Mouse (Mus musculus) C2C12 (cell line): ENCODE measurements around the gene Aox3. TPM values are rescaled to one million over a fixed set of nuclear protein-coding genes. Genes with fewer than 3 reads are reported as not detected.

ENCODE experiments used
- H3K27me3 ChIP-seq: one replicate; pipeline ENCODE4 v1.6.1; 2011; ENCODE audit not compliant: control insufficient read depth, insufficient read depth, insufficient read length
- H3K36me3 ChIP-seq: one replicate; pipeline ENCODE4 v1.6.1; 2011; ENCODE audit not compliant: control insufficient read depth, insufficient read depth
- H3K4me3 ChIP-seq: one replicate; pipeline ENCODE4 v1.5.1; 2011; ENCODE audit warnings: mild to moderate bottlenecking, control low read depth; ENCODE audit not compliant: poor library complexity, insufficient read depth, severe bottlenecking
- H3K79me2 ChIP-seq: one replicate; pipeline ENCODE4 v1.6.1; 2011; ENCODE audit not compliant: control insufficient read depth, insufficient read depth
- H3K79me3 ChIP-seq: one replicate; pipeline ENCODE4 v1.6.1; 2011; ENCODE audit warnings: low read depth, control low read depth
- H3ac ChIP-seq: one replicate; pipeline ENCODE3; 2011; ENCODE audit warnings: low read depth; ENCODE audit not compliant: control insufficient read depth, insufficient read length
- CEBPB ChIP-seq: IDR thresholded peaks from one replicate; pipeline ENCODE4 v1.6.1; 2011; ENCODE audit warnings: low read depth, mild to moderate bottlenecking, control low read depth, moderate library complexity
- CTCF ChIP-seq: IDR thresholded peaks from one replicate; pipeline ENCODE4 v1.5.1; 2011; ENCODE audit not compliant: control insufficient read depth, insufficient read depth, insufficient read length
- FOSL1 ChIP-seq: IDR thresholded peaks from one replicate; pipeline ENCODE4 v1.8.0; 2011; ENCODE audit warnings: mild to moderate bottlenecking, low read length; ENCODE audit not compliant: poor library complexity, insufficient read depth, severe bottlenecking
- MAX ChIP-seq: IDR thresholded peaks from one replicate; pipeline ENCODE4 v1.6.1; 2011; ENCODE audit warnings: mild to moderate bottlenecking, control low read depth
- MYOD1 ChIP-seq: IDR thresholded peaks from one replicate; pipeline ENCODE4 v1.6.1; 2011; ENCODE audit warnings: low read depth; ENCODE audit not compliant: control insufficient read depth, insufficient read length
- MYOG ChIP-seq: IDR thresholded peaks from one replicate; pipeline ENCODE4 v1.6.1; 2011; ENCODE audit not compliant: control insufficient read depth, insufficient read length; ENCODE audit errors: extremely low read depth
- USF1 ChIP-seq: IDR thresholded peaks from one replicate; pipeline ENCODE4 v1.6.1; 2011; ENCODE audit warnings: low read depth, mild to moderate bottlenecking, control low read depth, moderate library complexity
- polyA plus RNA-seq: library from polyadenylated mRNA; unstranded; fragments of >200 nt; fragmentation: generic; extraction: Trizol; gene quantifications from one replicate; pipeline ENCODE4 v1.2.1, GENCODE M21; 2012; ENCODE audit warnings: missing spikeins

Aox3 gene
- polyA plus RNA-seq, 1 experiment = 0.01 TPM

- H3K4me3 ChIP-seq = no peak overlapping the region
These were observed 15.6 kb upstream of the Aox3 start for GRCm38 (mm10) chr1:58097338-58097737.

GRCm38 (mm10) chr1:58099119-58099518, 13.8 kb upstream of the Aox3 start:
- Histone ChIP-seq H3K79me2 (no peaks in the 10 kb centered on the region), H3K36me3 (no peaks in the 10 kb centered on the region), H3K27me3 (no peaks in the 10 kb centered on the region), H3ac (no peak overlapping the region), H3K79me3 (no peaks in the 10 kb centered on the region), H3K4me3 (no peak overlapping the region)
- TF ChIP-seq FOSL1 = no peak
- no peak for TF ChIP-seq MYOG
- no peak for TF ChIP-seq MYOD1
- TF ChIP-seq USF1 = no peak
- no peak for TF ChIP-seq CEBPB
- no peak for TF ChIP-seq MAX
- no peak for TF ChIP-seq CTCF

More at GRCm38 (mm10) chr1:58097338-58097737, 15.6 kb upstream of the Aox3 start:
- TF ChIP-seq USF1 (no peak), CTCF (no peak), MYOD1 (no peak)
- no peaks in the 10 kb centered on the region for H3K79me2 ChIP-seq
- H3ac ChIP-seq = no peak overlapping the region
- H3K27me3 ChIP-seq = no peaks in the 10 kb centered on the region
- H3K79me3 ChIP-seq = no peaks in the 10 kb centered on the region
- H3K36me3 ChIP-seq = no peaks in the 10 kb centered on the region

- Histone ChIP-seq H3ac (no peak overlapping the region), H3K79me2 (no peaks in the 10 kb centered on the region), H3K36me3 (no peaks in the 10 kb centered on the region), H3K79me3 (no peaks in the 10 kb centered on the region), H3K27me3 (no peaks in the 10 kb centered on the region), H3K4me3 (no peak overlapping the region)
- peak; percentile 12 for TF ChIP-seq CEBPB
- TF ChIP-seq MYOG = no peak
These were observed 11.3 kb upstream of the Aox3 start for GRCm38 (mm10) chr1:58101531-58102146.

- Histone ChIP-seq H3ac (no peak overlapping the region), H3K36me3 (no peaks in the 10 kb centered on the region), H3K79me2 (no peaks in the 10 kb centered on the region), H3K4me3 (no peak overlapping the region), H3K27me3 (no peaks in the 10 kb centered on the region), H3K79me3 (no peaks in the 10 kb centered on the region)
- TF ChIP-seq MAX = no peak
- no peak for TF ChIP-seq MYOG
- TF ChIP-seq USF1 = no peak
- TF ChIP-seq CEBPB = no peak
- no peak for TF ChIP-seq FOSL1
- TF ChIP-seq CTCF = no peak
- no peak for TF ChIP-seq MYOD1
These were observed 10.4 kb upstream of the Aox3 start for GRCm38 (mm10) chr1:58102494-58102893.

- Histone ChIP-seq H3K36me3 (no peaks in the 10 kb centered on the region), H3K4me3 (no peak overlapping the region), H3K79me3 (no peaks in the 10 kb centered on the region), H3K27me3 (no peaks in the 10 kb centered on the region), H3K79me2 (no peaks in the 10 kb centered on the region), H3ac (no peak overlapping the region)
- no peak for TF ChIP-seq MYOG
- TF ChIP-seq CEBPB = no peak
- no peak for TF ChIP-seq CTCF
- peak; percentile 66 for TF ChIP-seq USF1
These were observed 7.2 kb upstream of the Aox3 start for GRCm38 (mm10) chr1:58105685-58106084.

- no peak overlapping the region for H3ac ChIP-seq
- no peaks in the 10 kb centered on the region for H3K27me3 ChIP-seq
- H3K4me3 ChIP-seq = no peak overlapping the region
These were observed 5.9 kb upstream of the Aox3 start for GRCm38 (mm10) chr1:58107066-58107465.

GRCm38 (mm10) chr1:58110241-58110640, 2.7 kb upstream of the Aox3 start:
- Histone ChIP-seq H3K4me3 (no peak overlapping the region), H3K36me3 (no peaks in the 10 kb centered on the region), H3ac (no peak overlapping the region), H3K79me3 (no peaks in the 10 kb centered on the region), H3K27me3 (no peaks in the 10 kb centered on the region), H3K79me2 (no peaks in the 10 kb centered on the region)
- no peak for TF ChIP-seq CEBPB
- no peak for TF ChIP-seq CTCF
- TF ChIP-seq MYOD1 = no peak
- TF ChIP-seq FOSL1 = no peak
- no peak for TF ChIP-seq MYOG
- no peak for TF ChIP-seq USF1
- no peak for TF ChIP-seq MAX

More at GRCm38 (mm10) chr1:58107066-58107465, 5.9 kb upstream of the Aox3 start:
- no peaks in the 10 kb centered on the region for H3K79me3 ChIP-seq
- no peaks in the 10 kb centered on the region for H3K79me2 ChIP-seq
- H3K36me3 ChIP-seq = no peaks in the 10 kb centered on the region
- no peak for TF ChIP-seq CEBPB
